Mouse (Mus musculus) heart, embryonic 11.5 days (tissue): ENCODE results near the gene Cyb5b. TPM values are rescaled to one million over a fixed set of nuclear protein-coding genes. Genes with fewer than 3 reads are reported as not detected.

Experiments used
- polyA plus RNA-seq: library from polyadenylated mRNA; unstranded; fragments of >200 nt; fragmentation: Nextera tagmentation; extraction: Ambion mirVana; gene quantifications from 2 replicates; pipeline ENCODE4 v1.2.1, GENCODE M21; 2014

The Cyb5b gene
- polyA plus RNA-seq, 1 experiment from 2014 or later, result 87.0 TPM

Other genes starting within 250 kb of the Cyb5b start
- 6.0 and 8.0 TPM in 2 replicates for gene Sntb2, start 214.9 kb upstream of the Cyb5b start, polyA plus RNA-seq
- 48.5 and 59.8 TPM in 2 replicates for gene Vps4a, start 119.4 kb upstream of the Cyb5b start, polyA plus RNA-seq
- 40.7 and 42.6 TPM in 2 replicates for gene Pdf, start 102.0 kb upstream of the Cyb5b start, polyA plus RNA-seq
- 31.5 and 31.9 TPM in 2 replicates for gene Cog8, start 94.0 kb upstream of the Cyb5b start, polyA plus RNA-seq
- 66.9 and 71.9 TPM in 2 replicates for gene Nip7, start 93.8 kb upstream of the Cyb5b start, polyA plus RNA-seq
- gene Tmed6, start 85.0 kb upstream of the Cyb5b start, polyA plus RNA-seq, result not detected in 2 replicates
- 7.5 and 10.9 TPM in 2 replicates for gene Terf2, start 54.1 kb upstream of the Cyb5b start, polyA plus RNA-seq
- 11.2 and 12.2 TPM in 2 replicates for gene Nfat5, start 142.8 kb downstream of the Cyb5b start, polyA plus RNA-seq